Mouse (Mus musculus) layer of hippocampus, postnatal 36 days (tissue): ENCODE results near the gene Rbm8a2. TPM values are rescaled to one million over a fixed set of nuclear protein-coding genes. Genes with fewer than 3 reads are reported as not detected.

Experiments used
- total RNA-seq, 2 experiments: library from RNA; stranded (reverse); gene quantifications; 2 replicates each; pipeline ENCODE4 v1.2.3; 2021

Gene Rbm8a2
- total RNA-seq, 2 experiments from 2014 or later, result not detected

Other genes starting within 250 kb of the Rbm8a2 start
- gene Exo1, start 98.5 kb downstream of the Rbm8a2 start, total RNA-seq, result under 1 TPM; 0.30 to 0.51 TPM
- gene Gm38100, start 58.8 kb downstream of the Rbm8a2 start, total RNA-seq, result not detected